Mouse (Mus musculus) lung, postnatal 25 days (tissue): ENCODE results near the gene Layn.

Experiments used
- DNase-seq: peaks from one replicate; pipeline ENCODE4 v3.0.0; 2022; ENCODE audit warnings: low spot score

The Layn gene

DNA sequence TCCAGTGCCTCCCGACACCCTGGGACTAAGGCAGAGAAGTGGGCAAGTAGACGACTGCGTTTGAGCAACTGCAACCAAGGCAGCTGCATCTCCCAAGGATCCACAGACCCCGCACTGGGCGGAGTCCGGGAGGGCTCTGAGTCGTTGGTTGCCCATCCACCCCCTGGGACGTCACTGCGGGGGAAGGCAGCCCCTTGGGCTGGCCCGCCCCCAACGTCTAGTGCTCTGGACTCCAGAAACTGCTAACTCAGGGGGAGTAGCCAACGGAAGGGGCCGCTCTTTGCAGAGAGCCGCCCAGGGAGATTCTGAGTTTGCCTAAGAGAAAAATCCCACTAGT is at the start of gene Layn:
TSS of gene Layn (minus strand) at position 116 of the 337 bp plus-strand sequence.
- DNase-seq: peak; percentile 89

GRCm38 (mm10) chr9:51114767-51115166 is 37.9 kb upstream of the Layn start:
- no peak for DNase-seq

DNA sequence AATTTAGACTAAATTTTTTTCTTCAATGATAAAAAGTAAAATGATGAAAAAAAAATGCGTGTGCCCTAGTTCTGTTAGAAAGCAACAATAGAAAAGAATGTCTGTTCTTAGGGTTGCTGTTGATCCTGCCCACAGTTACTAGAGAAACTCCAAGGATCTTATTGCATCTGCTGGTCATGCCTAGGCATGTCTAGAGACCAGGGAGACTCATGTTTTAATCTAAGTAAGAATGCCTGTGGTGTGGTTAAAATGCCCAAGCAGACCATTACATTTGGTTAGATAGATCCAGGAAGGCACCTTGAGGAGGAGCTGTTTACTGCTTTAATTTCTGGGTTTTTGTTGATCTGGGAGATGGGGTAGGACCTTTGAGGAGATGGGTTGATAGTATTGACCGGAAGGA is 28.9 kb upstream of the Layn start:
- no peak for DNase-seq

DNA sequence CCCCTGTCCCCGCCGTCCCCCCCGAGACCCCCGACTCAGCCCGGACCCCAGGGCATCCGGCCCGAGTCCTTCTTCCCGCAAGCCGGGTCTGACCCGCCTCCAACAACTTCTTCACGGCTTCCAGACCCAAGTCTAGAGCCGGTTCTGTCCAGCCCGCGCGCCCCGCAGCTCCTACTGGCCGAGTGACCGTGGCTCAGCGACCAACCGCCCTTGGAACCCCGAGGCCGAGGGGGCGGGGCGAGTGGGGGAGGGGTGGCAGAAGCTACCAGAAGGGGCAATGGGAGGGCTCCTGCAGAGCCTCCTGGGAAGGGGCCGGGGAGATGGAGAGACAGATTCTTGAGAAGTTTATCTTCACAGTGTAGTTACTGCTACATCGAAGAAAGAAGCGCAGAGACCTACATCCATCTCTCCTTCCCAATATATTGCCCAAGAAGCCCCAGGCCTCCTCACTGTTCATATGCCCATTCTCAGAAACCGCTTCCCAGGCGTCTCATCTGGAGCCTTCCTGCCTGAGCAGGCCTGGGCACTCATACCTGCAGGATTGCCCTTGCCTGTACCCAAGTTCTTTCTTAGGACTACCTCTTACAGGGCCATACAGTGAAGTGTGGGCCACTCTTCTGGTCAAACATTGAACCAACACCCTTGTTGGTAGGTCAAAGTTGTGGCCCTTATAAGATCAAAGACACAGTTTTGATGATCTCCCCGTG is 27.1 kb upstream of the Layn start:
- DNase-seq: no peak

DNA sequence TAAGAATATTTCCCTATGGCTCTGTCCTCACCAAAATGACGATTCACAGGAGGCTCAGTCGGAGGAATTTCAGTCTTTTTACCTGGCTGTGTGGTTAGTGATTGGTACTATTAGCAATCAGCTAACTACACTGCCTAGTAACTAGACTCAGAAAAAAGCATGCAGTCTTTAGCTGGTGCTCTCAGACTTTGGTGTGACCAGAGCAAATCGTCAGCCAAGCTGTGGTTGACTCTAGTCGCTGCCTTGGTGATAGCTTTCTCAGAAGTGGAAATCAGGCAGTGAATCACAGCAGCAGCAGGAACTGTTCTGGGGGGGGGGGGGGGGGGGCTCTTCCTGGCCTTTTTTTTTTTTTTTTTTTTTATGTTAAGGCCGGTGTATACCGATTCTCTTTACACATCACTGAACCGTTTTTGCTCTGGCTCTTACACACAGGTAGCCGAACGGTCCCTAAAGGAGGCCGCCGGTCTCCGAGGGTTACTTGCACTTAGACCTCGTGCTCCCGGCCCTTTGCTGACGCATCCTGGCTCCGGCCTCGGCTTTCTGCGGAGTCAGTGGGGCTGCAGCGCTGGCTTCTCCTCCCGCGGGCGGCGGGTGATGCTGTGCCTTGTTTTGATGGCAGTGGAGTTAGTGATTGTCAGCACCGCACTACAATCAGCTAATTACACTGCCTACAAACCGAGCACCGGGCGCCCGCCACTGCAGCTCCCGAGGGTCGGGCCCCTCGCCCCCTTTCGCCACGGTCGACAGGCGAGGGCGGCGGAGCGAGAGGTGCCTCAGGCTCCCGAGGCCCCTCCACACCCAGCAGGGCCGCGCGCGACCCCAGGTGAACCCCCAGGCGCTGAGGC is 26.3 kb upstream of the Layn start:
- DNase-seq: peak; percentile 22

DNA sequence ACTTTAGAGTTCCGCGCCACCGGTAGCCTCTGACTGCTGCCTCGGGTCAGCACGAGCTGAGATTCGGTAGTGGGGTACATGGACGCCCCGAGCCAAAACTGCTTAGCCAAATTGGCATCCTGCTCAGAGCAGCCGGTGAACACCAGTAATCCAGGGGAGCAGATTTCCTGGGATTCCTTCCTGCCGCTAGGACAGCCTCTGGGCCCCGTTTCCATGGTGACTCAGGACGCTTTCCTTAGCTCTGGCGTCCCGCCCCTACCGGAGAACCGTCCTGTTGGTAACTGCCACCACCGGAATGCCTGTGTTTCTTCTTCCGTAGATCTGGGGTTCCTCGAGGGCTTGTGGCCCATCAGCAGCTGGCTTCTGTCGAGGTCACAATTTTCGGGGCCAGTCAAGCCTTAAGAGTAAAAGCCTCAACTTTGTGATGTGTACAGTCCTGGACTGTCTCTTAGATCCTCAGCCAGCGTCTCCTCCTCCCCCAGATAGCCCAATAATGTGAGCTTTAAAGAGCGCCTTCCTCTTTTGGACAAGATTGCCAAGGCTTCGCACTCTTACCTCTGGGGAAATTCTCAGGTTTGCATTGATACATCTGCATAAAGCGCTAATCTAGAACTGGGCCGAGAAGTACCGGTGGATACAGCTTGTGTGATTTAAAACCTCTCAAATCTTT is 25.0 kb upstream of the Layn start, which contains the start of gene 4833427G06Rik:
TSS of gene 4833427G06Rik (minus strand) at position 323 of the 670 bp plus-strand sequence.
- peak; percentile 34 for DNase-seq

DNA sequence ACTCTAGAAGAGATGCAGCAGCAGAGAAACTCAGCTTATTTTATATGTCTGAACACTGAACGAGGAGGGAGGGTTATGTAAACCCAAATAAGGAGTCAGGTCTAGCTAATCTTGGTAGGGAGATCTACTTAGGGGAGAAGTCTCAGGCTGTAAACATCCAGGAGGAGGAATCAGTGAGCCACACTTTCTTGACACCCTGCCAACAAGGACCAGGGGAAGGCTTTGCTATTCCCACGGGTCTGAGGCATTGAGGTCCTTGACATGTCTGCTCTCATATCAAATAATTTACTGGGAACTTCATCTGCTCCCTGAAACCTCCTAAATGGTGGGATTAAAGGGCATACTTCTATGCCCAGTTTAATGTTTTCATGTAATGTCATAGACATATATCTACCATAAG is 19.4 kb upstream of the Layn start:
- DNase-seq: no peak

DNA sequence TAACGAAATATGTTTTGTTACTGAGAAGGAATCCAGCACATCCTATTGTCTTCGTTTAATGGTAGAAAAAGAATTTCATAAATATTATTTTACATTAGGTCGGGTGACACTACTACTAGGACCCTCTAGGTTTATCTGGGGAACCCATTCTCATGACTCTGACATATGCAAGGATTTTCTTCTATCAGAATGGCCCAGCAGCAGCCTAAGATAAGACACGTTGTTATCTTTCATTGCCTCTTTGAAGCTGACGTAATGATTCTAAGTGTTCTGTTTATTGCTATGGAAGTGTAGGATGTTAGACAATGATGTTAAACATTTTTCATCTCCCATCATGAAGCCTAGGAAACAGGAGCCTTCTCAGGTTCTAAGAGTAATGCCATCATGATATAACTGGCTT is 16.8 kb upstream of the Layn start:
- DNase-seq: no peak

DNA sequence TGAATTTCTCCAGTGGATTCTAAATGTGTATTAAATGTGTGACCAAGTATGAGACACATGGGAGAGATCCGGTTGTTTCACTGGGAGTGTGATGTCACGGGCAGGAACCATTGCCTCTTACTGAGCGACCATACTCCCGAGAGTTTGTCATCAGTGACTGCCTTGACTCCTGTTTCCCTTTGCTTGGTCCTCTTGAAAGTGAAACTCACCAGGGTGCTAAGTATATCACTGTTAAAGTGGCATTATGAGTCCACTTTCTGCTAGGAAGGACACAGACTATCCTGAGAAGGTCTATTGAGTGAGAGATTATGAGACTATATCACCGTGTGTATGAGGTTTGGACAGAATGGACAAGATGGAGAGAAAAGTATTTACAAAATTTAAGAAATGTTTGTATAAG is 4.7 kb upstream of the Layn start:
- DNase-seq: no peak

DNA sequence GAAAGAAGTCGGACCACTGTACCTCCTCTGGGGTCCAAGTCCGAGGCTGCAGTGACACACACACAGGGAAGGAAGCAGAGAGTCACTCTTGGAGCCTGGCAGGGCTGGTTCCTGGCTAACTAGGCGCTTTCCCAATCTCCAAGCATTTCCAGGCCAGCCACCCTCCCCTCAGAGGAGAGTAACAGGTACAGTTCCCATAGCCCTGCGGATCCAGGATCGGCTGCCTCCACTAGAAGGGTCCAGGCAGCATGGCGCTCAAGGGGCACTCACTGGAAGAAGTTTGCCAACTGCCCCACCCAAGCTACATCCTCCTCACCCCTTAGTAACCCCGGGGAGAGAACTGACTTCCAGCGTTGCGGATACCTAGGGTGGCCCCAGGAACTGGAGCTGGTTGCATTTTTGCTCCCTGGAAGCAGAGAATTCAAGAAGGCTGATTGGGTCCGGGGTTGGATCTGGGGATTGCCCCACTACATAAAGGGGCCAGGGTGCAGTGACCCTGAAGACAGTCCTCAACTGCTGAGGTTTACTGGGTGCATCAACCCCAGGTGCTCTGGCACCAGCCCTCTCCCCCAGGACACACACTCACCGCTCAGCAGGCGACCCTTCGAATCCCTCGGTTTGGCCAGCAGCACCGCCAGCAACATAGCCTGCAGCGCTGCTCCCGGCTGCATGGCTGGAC is 455 bp downstream of the Layn start:
- no peak for DNase-seq

DNA sequence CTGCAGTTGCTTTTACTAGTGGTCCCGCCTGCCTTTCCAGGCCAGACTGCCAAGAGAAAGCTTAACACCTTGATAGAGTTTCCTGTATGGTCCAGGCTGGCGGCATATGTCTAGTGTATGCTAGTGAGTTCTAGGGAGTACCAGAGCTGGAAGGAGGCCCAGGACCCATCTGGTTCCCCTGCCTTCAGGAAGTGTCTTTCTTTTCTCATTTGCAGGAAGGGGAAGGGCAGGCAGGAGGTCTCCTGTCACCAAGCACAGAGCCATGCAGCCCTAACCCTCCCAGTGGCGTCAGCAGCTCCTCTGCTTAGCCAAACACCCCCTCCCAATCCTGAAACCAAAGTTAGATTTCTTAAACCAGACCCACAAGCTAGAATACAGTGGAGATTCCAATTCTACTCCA is 1.1 kb downstream of the Layn start:
- peak; percentile 22 for DNase-seq

GRCm38 (mm10) chr9:51070801-51071200 is 6.1 kb downstream of the Layn start:
- no peak for DNase-seq

- DNase-seq: no peak
Measured at GRCm38 (mm10) chr9:51068202-51068601, 8.7 kb downstream of the Layn start.

- no peak for DNase-seq
Measured at GRCm38 (mm10) chr9:51060601-51061000, 16.3 kb downstream of the Layn start, which contains the start of gene Btg4. Gene Btg4, plus strand, starts transcription at chr9:51060901.

- DNase-seq: no peak
Measured at GRCm38 (mm10) chr9:51058951-51059521, 17.9 kb downstream of the Layn start.

DNA sequence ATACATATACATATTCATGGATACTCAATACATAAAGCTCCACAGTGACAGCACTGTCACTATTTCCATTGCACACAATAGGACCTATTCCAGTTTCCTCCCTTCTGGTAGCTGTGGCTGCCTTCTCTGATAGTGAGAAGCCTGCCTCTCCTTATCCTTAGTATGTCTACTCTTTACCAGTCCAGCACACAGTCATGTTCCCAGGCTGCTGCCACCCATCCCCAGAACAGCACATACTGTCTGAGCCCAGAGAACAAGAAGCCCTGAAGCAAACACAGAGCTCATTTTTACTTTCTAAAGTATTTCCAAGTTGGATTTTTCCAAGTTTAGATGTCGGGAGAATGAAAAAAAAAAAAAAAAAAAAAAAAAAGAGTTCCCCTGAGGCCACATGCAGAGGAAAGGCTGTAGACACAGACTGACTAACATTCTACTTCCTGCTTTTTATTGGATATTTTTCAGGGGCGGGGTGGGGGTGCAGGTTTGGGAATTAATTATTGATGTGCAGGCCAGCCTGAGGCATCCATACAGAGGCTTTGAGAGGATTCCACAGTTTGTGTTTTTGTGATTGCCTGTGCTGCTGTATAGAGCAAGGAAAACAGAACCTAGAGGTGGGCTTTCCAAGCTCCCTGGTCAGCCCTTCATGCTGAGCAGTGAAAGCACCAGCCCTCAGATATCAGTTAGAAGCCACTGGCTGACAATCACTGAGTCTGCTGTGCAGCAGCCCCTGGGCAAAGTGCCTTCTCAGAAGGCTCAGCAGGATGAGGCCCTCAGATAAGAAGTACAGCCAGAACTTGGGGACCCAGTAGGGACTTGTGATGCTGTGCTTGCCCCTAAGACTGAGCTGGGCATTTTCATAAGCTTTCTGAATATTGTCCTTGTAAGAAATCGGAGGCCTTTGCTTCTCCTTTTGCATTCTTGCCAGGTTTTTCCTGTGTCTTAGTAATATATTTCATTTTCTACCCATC is 20.3 kb downstream of the Layn start:
- DNase-seq: no peak

DNA sequence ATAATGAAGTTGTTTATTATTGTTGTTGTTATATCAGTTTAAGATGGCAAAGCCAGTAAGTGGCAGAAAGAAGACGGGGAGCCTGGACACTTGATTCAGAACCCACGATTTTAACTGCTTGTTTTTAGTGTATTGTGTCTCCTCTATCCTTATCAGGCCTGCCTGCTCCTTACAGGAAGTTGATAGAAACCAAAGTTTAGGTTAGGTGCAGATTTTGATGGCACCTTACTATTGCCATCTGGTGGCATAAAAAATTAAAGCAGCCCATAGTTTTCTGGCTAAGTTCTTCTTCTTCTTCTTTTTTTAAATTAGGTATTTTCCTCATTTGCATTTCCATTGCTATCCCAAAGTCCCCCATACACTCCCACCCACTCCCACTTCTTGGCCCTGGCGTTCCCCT is 24.7 kb downstream of the Layn start:
- DNase-seq: no peak

- no peak for DNase-seq
Measured at GRCm38 (mm10) chr9:51042136-51042535, 34.8 kb downstream of the Layn start.

DNA sequence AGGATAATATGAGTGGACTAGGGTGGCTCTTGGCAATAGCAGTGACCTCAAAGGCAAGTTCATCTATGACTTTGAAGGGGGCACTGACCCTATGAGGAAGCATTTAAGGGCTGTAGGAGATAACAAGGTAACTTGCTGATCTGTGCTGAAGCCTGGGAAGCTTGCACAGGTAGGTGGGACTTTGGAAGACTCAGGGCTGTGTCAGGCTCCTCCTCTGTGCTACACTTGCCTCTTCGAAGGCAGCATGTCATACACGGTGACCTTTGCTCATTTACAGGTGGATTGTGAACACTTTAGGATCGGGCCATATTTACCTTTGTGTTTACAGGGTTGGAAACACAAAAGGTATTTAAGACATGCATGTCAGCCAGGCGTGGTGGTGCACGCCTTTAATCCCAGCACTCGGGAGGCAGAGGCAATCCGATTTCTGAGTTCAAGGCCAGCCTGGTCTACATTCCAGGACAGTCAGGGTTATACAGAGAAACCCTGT is 35.4 kb downstream of the Layn start:
- no peak for DNase-seq

DNA sequence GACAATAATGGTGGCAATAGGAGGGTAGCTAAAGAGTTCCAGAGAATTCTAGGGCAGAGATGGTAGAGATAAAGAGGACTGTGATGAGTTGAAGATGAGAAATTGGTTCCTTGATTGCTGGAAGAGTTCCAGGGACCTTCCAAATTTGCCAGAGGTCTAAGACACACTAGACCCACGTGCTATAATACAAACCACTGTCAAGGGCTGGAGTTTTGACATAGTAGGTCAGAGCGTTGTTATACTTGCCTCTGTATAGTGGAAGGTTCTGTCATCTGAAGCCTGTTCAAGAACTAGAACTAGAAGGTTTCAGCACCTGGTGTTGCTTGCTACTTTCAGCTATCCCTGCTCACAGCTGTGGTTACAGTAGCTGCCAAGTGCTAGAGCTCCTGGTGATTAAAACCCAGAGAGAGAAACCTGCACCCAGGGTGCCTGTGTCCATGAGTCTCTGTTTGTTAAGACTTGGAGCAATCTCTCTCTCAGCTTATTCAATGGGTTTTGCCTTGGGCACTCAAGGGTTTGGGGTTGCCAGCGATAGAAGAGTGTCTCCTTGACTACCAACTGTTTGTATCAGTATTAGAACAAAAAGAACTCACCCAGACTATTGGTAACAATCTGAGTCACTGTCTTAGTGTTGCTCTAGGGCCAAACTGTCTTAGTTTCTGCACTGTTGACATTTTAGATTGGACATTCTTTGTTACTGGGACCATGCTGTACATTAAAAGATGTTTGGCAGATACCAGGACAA is 43.9 kb downstream of the Layn start:
- DNase-seq: no peak
